Mouse (Mus musculus) small intestine, adult 2 months (tissue): Measurements from ENCODE around the gene Hist1h2bp.
"Not testable (repeated sequence)": the region's sequence is repeated elsewhere in the genome, so short reads cannot be mapped to it uniquely, and the experiment has no call there.

Experiments
- CTCF ChIP-seq: fragments of 200-500 bp; IDR thresholded peaks from 2 replicates; pipeline ENCODE4 v1.5.1; 2012; ENCODE audit warnings: low read depth, mild to moderate bottlenecking, control low read depth, inconsistent platforms, low read length, moderate library complexity, mixed read lengths; ENCODE audit not compliant: insufficient replicate concordance, insufficient read length; ENCODE audit errors: extremely low read depth
- POLR2A ChIP-seq: fragments of 200-500 bp; IDR thresholded peaks from 2 replicates; pipeline ENCODE4 v1.6.1; 2012; ENCODE audit warnings: low read depth, mild to moderate bottlenecking, control low read depth, inconsistent platforms, low read length, moderate library complexity

- not testable (repeated sequence) for TF ChIP-seq CTCF
- TF ChIP-seq POLR2A, result peak; percentile 43
Measured at GRCm38 (mm10) chr13:21782361-21783254, 4.7 kb upstream of the Hist1h2bp start.
